ENCODE assay signal across 19 mouse cellular contexts in the genomic region with DNA sequence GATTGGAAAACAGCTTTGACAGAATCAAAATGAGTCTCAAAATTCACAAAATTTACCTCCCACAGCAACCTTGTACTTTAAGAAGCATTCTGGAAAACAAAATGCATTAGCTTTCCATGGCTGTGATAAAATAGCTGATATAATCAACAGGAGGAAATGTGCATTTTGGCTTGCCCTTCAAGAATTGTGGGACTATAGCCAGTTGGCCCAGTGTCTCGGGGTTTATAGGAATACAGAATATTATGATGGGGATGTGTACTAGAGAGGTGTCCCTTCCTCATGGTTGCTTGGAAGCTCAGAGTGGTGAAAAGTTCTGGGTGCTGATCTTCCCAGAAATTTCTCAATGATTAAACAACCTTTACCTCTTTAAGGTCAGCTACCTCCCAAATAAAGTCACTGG.
DNase-seq lines count a peak whose midpoint lies in the region; ATAC-seq and TF ChIP-seq lines count a peak whose summit lies in the region.
"Had no signal": no experiment of that assay in that cellular context is flagged by ENCODE, and none has a peak within 500 bp of the region (broad histone marks: within the 10 kb centered on the region; RNA-seq: fewer than 3 reads in every experiment).

No protein-coding gene starts in this region.

- DNase-seq in lung, embryonic 14.5 days = peak; percentile 6
- DNase-seq in lung, postnatal 4 days = no peak
- DNase-seq in cerebellum, adult 2 months = peak; percentile 31 to 60
- peak; percentile 38 to 48 for DNase-seq in cerebellum, postnatal 10 days
- DNase-seq in spleen, postnatal 14 days (ENCODE audit: low spot score in 2 of 2) = no peak
- no peak for DNase-seq in ovary, postnatal 36 days (ENCODE audit: low spot score)
- DNase-seq in lung, postnatal 0 days (ENCODE audit: low spot score) = no peak
- DNase-seq: adrenal gland, adult 2 months; adrenal gland, postnatal 25 days; embryo, embryonic 11 days; gastrocnemius, adult 2 months; gastrocnemius, postnatal 25 days; kidney, adult 2 months had no signal

- ATAC-seq in lung, embryonic 14.5 days (ENCODE audit: insufficient read depth) = no peak
- no peak for ATAC-seq in lung, postnatal 0 days
- ATAC-seq: intestine, embryonic 15.5 days had no signal

- H3K27me3 ChIP-seq in lung, embryonic 14.5 days (ENCODE audit: insufficient read depth, low read length) = no peaks in the 10 kb centered on the region
- no peaks in the 10 kb centered on the region for H3K27me3 ChIP-seq in cerebellum, adult 2 months (ENCODE audit: control insufficient read depth, insufficient read depth, low read length)
- H3K27me3 ChIP-seq in lung, postnatal 0 days (replicated peaks; ENCODE audit: insufficient read depth, low read length) = no peaks in the 10 kb centered on the region
- H3K27me3 ChIP-seq: embryonic facial prominence, embryonic 13.5 days; forebrain, embryonic 13.5 days; heart, embryonic 12.5 days; intestine, embryonic 15.5 days had no signal

- H3K9me3 ChIP-seq in lung, embryonic 14.5 days (ENCODE audit: low read depth, low read length) = no peaks in the 10 kb centered on the region
- H3K9me3 ChIP-seq in lung, postnatal 0 days (ENCODE audit: low read length) = no peaks in the 10 kb centered on the region
- H3K9me3 ChIP-seq: embryonic facial prominence, embryonic 13.5 days; forebrain, embryonic 13.5 days; heart, embryonic 12.5 days; hindbrain, embryonic 10.5 days; intestine, embryonic 15.5 days had no signal

- H3K9ac ChIP-seq in lung, embryonic 14.5 days = no peak overlapping the region
- H3K9ac ChIP-seq in lung, postnatal 0 days (replicated peaks; ENCODE audit: low read depth) = no peak overlapping the region
- H3K9ac ChIP-seq: embryonic facial prominence, embryonic 13.5 days; forebrain, embryonic 13.5 days; heart, embryonic 12.5 days; hindbrain, embryonic 14.5 days; intestine, embryonic 15.5 days had no signal

- TF ChIP-seq POLR2A in cerebellum, adult 2 months (IDR thresholded peaks at IDR 0.05; ENCODE audit: borderline replicate concordance, insufficient read depth, low read length) = no peak

- no peak overlapping the region for H3K27ac ChIP-seq in lung, embryonic 14.5 days (ENCODE audit: low read depth)
- no peak overlapping the region for H3K27ac ChIP-seq in cerebellum, adult 2 months (ENCODE audit: insufficient read depth, low read length)
- H3K27ac ChIP-seq in lung, postnatal 0 days (ENCODE audit: low read length) = no peak overlapping the region
- H3K27ac ChIP-seq: embryonic facial prominence, embryonic 13.5 days; forebrain, embryonic 13.5 days; gastrocnemius, adult 2 months; hindbrain, embryonic 10.5 days; hindbrain, embryonic 14.5 days; intestine, embryonic 15.5 days had no signal

- no peak for TF ChIP-seq EP300 in lung, postnatal 0 days (IDR thresholded peaks at IDR 0.05)

- no peaks in the 10 kb centered on the region for H3K36me3 ChIP-seq in lung, embryonic 14.5 days (ENCODE audit: insufficient read depth)
- no peaks in the 10 kb centered on the region for H3K36me3 ChIP-seq in lung, postnatal 0 days (ENCODE audit: insufficient read depth, low read length)
- H3K36me3 ChIP-seq: embryonic facial prominence, embryonic 13.5 days; heart, embryonic 12.5 days; hindbrain, embryonic 10.5 days; intestine, embryonic 15.5 days had no signal

- H3K4me3 ChIP-seq in lung, embryonic 14.5 days (ENCODE audit: low read depth, low read length) = no peak overlapping the region
- H3K4me3 ChIP-seq in cerebellum, adult 2 months (replicated peaks; ENCODE audit: insufficient read depth, low read depth, low read length) = no peak overlapping the region
- H3K4me3 ChIP-seq in lung, postnatal 0 days (ENCODE audit: low read depth, low read length) = no peak overlapping the region
- H3K4me3 ChIP-seq: embryonic facial prominence, embryonic 13.5 days; forebrain, embryonic 13.5 days; gastrocnemius, adult 2 months; heart, embryonic 12.5 days; hindbrain, embryonic 10.5 days; intestine, embryonic 15.5 days had no signal

- WGBS in lung, embryonic 14.5 days = 59% methylated on average over 1 of the region's 1 CpGs
- 7% methylated on average over 1 of the region's 1 CpGs for WGBS in cerebellum, adult 2 months
- WGBS in lung, postnatal 0 days = 39% methylated on average over 1 of the region's 1 CpGs

- TF ChIP-seq CTCF in lung, embryonic 14.5 days (IDR thresholded peaks at IDR 0.05; ENCODE audit: low read depth) = no peak
- no peak for TF ChIP-seq CTCF in cerebellum, adult 2 months (IDR thresholded peaks at IDR 0.05; ENCODE audit: borderline replicate concordance, insufficient read depth, low read depth, low read length)
- no peak for TF ChIP-seq CTCF in lung, postnatal 0 days (IDR thresholded peaks at IDR 0.05)

- H3K4me2 ChIP-seq in lung, embryonic 14.5 days = no peak overlapping the region
- H3K4me2 ChIP-seq in lung, postnatal 0 days (replicated peaks; ENCODE audit: low read depth, low read length) = no peak overlapping the region
- H3K4me2 ChIP-seq: embryonic facial prominence, embryonic 13.5 days; forebrain, embryonic 13.5 days; heart, embryonic 12.5 days; hindbrain, embryonic 14.5 days; intestine, embryonic 15.5 days had no signal

- H3K4me1 ChIP-seq in lung, embryonic 14.5 days (ENCODE audit: insufficient read depth) = no peaks in the 10 kb centered on the region
- H3K4me1 ChIP-seq in cerebellum, adult 2 months (ENCODE audit: control insufficient read depth, insufficient read depth, low read length) = 0 out of 2 replicates have a peak, but pooled peaks cover 4% of the 10 kb centered on the region
- no peaks in the 10 kb centered on the region for H3K4me1 ChIP-seq in lung, postnatal 0 days (ENCODE audit: insufficient read depth, low read depth, low read length)
- H3K4me1 ChIP-seq: embryonic facial prominence, embryonic 13.5 days; forebrain, embryonic 13.5 days; heart, embryonic 12.5 days; hindbrain, embryonic 10.5 days; intestine, embryonic 15.5 days had no signal

Comparison
In these comparisons a context has a peak if more than half of its experiments do, and no peak if none do; other contexts are left out.
1. DNase-seq: peak in lung, embryonic 14.5 days (single experiment), cerebellum, adult 2 months (2 of 2) and cerebellum, postnatal 10 days (2 of 2); none in lung, postnatal 4 days (0 of 2), spleen, postnatal 14 days (0 of 2), ovary, postnatal 36 days (single experiment) and lung, postnatal 0 days (single experiment).